Mouse (Mus musculus) megakaryocyte-erythroid progenitor cell, adult 5-6 weeks (primary cell): ENCODE results near the gene Zfp60. TPM values are rescaled to one million over a fixed set of nuclear protein-coding genes. Genes with fewer than 3 reads are reported as not detected.

Experiments used
- ATAC-seq: replicated peaks from 2 replicates; pipeline ENCODE4 v1.8.0; 2016; ENCODE audit warnings: mild to moderate bottlenecking, inconsistent platforms; ENCODE audit not compliant: severe bottlenecking, poor library complexity, low FRiP score, low TSS enrichment
- total RNA-seq, 2 experiments: library from RNA; stranded (forward) in 1 of 2; stranded (reverse) in 1 of 2; fragments of 200-1000, 215-1000 nt in 1 of 2; fragments of >200 nt in 1 of 2; fragmentation: Nextera tagmentation in 1 of 2; gene quantifications; 2 replicates each; pipeline ENCODE4 v1.2.3; 2014 to 2017

The Zfp60 gene
- total RNA-seq (2014; fragmentation: Nextera tagmentation) (7.9 and 8.5 TPM in 2 replicates), total RNA-seq (2017) (9.2 and 12.5 TPM in 2 replicates)

- peak; percentile 98 for ATAC-seq
Measured at GRCm38 (mm10) chr7:27731281-27731883, at the start of gene Zfp60. TSS of gene Zfp60 (plus strand) at chr7:27731389.

- ATAC-seq = no peak
Measured at GRCm38 (mm10) chr7:27683218-27683617, 48.0 kb upstream of the Zfp60 start.

- ATAC-seq = no peak
Measured at GRCm38 (mm10) chr7:27685220-27685619, 46.0 kb upstream of the Zfp60 start.

- ATAC-seq = no peak
Measured at GRCm38 (mm10) chr7:27685681-27686080, 45.5 kb upstream of the Zfp60 start.

- no peak for ATAC-seq
Measured at GRCm38 (mm10) chr7:27687043-27687442, 44.1 kb upstream of the Zfp60 start.

- no peak for ATAC-seq
Measured at GRCm38 (mm10) chr7:27687836-27688235, 43.4 kb upstream of the Zfp60 start.

GRCm38 (mm10) chr7:27688246-27688788, 42.9 kb upstream of the Zfp60 start:
- no peak for ATAC-seq

- ATAC-seq = peak; percentile 99
Measured at GRCm38 (mm10) chr7:27688815-27689612, 42.2 kb upstream of the Zfp60 start, which contains the start of gene Zfp607b. TSS of gene Zfp607b (plus strand) at chr7:27689340.

- 0 out of 2 replicates have a peak, but pooled peaks have one; percentile 31 for ATAC-seq
Measured at GRCm38 (mm10) chr7:27691076-27691475, 40.1 kb upstream of the Zfp60 start.

- ATAC-seq = no peak
Measured at GRCm38 (mm10) chr7:27696711-27697110, 34.5 kb upstream of the Zfp60 start.

- no peak for ATAC-seq
Measured at GRCm38 (mm10) chr7:27710402-27710801, 20.8 kb upstream of the Zfp60 start.

- no peak for ATAC-seq
Measured at GRCm38 (mm10) chr7:27721951-27722350, 9.2 kb upstream of the Zfp60 start.

GRCm38 (mm10) chr7:27725566-27726538, 5.3 kb upstream of the Zfp60 start:
- peak; percentile 83 for ATAC-seq

- no peak for ATAC-seq
Measured at GRCm38 (mm10) chr7:27727471-27727870, 3.7 kb upstream of the Zfp60 start.

- no peak for ATAC-seq
Measured at GRCm38 (mm10) chr7:27731946-27732345, 757 bp downstream of the Zfp60 start.

- no peak for ATAC-seq
Measured at GRCm38 (mm10) chr7:27732508-27732907, 1.3 kb downstream of the Zfp60 start.

GRCm38 (mm10) chr7:27735457-27735856, 4.3 kb downstream of the Zfp60 start:
- no peak for ATAC-seq

GRCm38 (mm10) chr7:27756351-27757047, 25.3 kb downstream of the Zfp60 start:
- ATAC-seq = no peak

GRCm38 (mm10) chr7:27757048-27757375, 25.8 kb downstream of the Zfp60 start:
- no peak for ATAC-seq
